Comparison of ENCODE assay signal across 19 mouse cellular contexts in the genomic region with DNA sequence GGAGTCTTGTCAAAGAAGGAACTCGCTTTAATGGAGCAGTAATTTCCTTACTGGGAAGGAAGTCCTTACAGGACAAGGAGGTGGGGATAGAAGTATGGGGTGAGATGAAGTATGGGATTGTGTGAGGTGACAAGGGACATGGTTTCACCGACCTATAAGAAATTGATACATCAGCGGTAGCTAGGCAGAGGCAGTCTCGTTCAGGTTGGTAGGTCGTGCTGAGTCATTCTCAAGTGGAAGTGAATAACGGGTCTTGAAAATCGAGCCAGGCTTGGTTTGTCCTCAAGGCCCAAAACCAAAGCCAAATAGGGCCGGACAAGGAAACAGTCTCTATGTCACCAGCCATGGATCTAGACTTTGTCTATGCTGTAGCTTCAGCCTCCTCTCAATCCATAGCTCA.
"Had no signal": no experiment of that assay in that cellular context is flagged by ENCODE, and none has a peak within 500 bp of the region (broad histone marks: within the 10 kb centered on the region; RNA-seq: fewer than 3 reads in every experiment).

No protein-coding gene starts in this region.

- H3K36me3 ChIP-seq: liver, embryonic 13.5 days; midbrain, embryonic 12.5 days; midbrain, embryonic 15.5 days; neural tube, embryonic 12.5 days; neural tube, embryonic 15.5 days had no signal

- H3K4me1 ChIP-seq: liver, embryonic 13.5 days; midbrain, embryonic 12.5 days; midbrain, embryonic 15.5 days; neural tube, embryonic 12.5 days; neural tube, embryonic 15.5 days had no signal

- H3K27ac ChIP-seq: kidney, postnatal 0 days; liver, embryonic 13.5 days; midbrain, embryonic 12.5 days; midbrain, embryonic 15.5 days; neural tube, embryonic 12.5 days; neural tube, embryonic 15.5 days; stomach, postnatal 0 days had no signal

- ATAC-seq: midbrain, embryonic 15.5 days had no signal

- H3K9me3 ChIP-seq: liver, embryonic 13.5 days; midbrain, embryonic 12.5 days; midbrain, embryonic 15.5 days; neural tube, embryonic 12.5 days; neural tube, embryonic 15.5 days had no signal

- H3K27me3 ChIP-seq: liver, embryonic 13.5 days; midbrain, embryonic 12.5 days; midbrain, embryonic 15.5 days; neural tube, embryonic 12.5 days; neural tube, embryonic 15.5 days had no signal

- H3K4me2 ChIP-seq: liver, embryonic 13.5 days; midbrain, embryonic 12.5 days; midbrain, embryonic 15.5 days; neural tube, embryonic 12.5 days; neural tube, embryonic 15.5 days had no signal

- DNase-seq: kidney, adult 18-20 months; kidney, adult 9 months; kidney, postnatal 25 days; liver, embryonic 13.5 days; lung, adult 2 months; lung, postnatal 14 days; lung, postnatal 4 days; right cerebral cortex, adult 18-20 months; right cerebral cortex, postnatal 14 days; right cerebral cortex, postnatal 4 days; thymus, adult 2 months; thymus, postnatal 14 days; thymus, postnatal 4 days had no signal

- H3K9ac ChIP-seq: liver, embryonic 13.5 days; midbrain, embryonic 12.5 days; midbrain, embryonic 15.5 days; neural tube, embryonic 12.5 days; neural tube, embryonic 15.5 days had no signal

- H3K4me3 ChIP-seq: liver, embryonic 13.5 days; midbrain, embryonic 12.5 days; midbrain, embryonic 15.5 days; neural tube, embryonic 12.5 days; neural tube, embryonic 15.5 days had no signal
